Mouse (Mus musculus) frontal cortex, adult (tissue): Measurements from ENCODE around the gene Tmem170b.
A peak's percentile ranks its signal among the peaks of the same experiment; 100 is the strongest.

Experiments
- ATAC-seq: cut with Nextera tagmentation; 2 replicates; pipeline ENCODE4 v1.9.2; 2017; ENCODE audit warnings: mild to moderate bottlenecking, moderate library complexity, mixed read lengths; ENCODE audit not compliant: low TSS enrichment

The Tmem170b gene

DNA sequence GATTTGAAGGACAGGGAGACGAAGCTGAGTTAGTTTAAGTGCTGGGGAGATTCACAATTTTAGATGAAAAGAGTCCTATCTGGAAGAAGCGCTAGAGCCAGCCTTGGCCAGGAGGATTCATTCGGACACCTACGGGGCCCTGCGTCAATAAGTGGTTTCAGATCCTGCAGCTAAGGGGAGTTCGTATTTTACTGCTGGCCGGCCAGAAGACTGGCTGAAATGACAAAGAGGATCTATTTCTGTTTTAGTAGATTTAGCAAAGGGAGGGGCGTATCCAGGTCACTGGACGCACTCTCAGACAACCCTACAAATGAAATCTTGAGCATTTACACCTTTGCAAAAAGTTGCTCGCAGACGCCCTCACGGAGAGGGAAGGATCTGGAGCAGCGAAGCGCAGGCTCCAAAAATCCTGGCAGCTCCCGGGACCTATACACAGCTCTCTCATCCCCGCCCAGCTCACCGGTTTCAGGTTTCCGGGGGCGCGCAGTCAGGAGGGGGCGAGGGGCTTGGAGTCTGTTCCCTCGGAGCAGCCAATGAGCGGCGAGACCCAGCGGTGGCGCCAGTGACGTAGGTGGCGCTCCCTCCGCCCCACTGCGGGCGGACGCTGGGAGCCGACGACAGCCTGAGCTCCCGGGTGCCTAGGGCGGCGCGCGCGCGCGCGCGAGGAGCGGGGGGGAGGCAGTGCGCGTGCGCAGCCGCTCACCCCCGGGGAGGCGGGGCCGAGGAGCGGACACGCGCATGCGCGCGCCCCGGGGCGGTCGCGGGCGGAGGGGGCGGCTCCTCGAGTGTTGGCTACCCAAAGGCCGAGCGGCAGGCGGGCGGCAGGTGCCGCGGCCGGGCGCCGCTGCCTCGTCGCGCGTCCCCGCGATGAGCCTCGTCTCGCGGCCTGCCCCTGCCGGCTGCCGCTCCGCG, at the start of gene Tmem170b:
TSS of gene Tmem170b (plus strand) at position 809 of the 912 bp plus-strand sequence.
- ATAC-seq, result peak; percentile 95

DNA sequence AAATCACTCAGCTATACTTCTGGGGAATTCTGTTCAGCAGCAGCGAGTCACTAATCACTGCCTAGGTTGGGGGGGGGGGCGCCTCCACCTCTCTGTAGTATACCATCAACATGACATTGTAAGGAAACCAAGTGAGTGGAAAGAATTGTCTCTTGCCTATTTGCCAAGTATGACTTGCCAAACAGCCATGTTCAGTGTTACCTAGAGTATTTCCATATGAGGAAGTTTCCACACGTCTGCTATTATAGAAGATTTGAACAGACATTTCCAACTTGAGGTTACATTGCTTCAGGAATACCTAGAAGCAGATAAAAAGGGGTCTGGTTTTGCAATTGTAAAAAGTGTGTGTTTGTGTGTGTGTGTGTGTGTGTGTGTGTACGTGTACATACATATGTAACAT, 44.7 kb upstream of the Tmem170b start:
- no peak for ATAC-seq

DNA sequence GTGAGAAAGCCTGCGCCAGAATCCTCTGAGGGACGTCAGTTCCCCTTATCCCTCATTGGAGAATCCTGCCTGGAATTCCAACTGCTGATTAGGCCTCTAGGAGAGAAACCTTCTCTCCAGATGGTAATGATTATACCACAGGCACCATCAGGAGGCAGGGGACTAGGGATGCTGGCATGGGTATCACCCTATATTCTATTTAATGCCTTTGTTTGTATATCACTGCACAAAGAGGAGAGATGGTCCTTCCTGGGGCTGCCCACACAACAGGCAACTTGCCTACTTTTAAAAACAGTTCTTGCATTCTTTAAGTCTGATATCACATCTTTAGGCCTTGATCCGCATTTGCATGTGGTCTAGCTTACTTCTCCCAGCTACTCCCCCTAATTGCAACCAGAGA, 37.3 kb upstream of the Tmem170b start:
- no peak for ATAC-seq

- no peak for ATAC-seq
Observed at GRCm38 (mm10) chr13:41568926-41569325, 36.8 kb upstream of the Tmem170b start.

GRCm38 (mm10) chr13:41569776-41570175, 35.9 kb upstream of the Tmem170b start:
- no peak for ATAC-seq

GRCm38 (mm10) chr13:41571368-41572350, 34.0 kb upstream of the Tmem170b start:
- peak; percentile 92 for ATAC-seq

DNA sequence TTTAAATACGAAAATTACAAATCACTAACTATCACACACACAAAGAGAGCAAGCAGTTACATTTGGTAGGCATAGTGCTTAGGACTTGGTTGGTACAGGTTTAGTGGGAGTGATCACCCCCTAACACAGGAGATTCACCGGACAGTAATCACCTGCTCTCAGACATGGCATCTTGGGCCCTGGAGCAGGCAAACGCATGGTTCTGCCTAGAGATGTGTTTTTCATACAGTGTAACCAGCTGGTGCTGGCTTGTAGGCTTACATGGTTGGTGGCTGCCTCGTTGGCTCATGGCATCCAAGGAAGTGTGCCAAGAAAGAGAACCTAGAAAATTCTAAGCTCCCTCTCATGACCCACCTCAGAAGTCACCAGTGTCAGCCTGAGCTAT, 33.4 kb upstream of the Tmem170b start:
- ATAC-seq, result no peak

GRCm38 (mm10) chr13:41573126-41573846, 32.4 kb upstream of the Tmem170b start:
- no peak for ATAC-seq

- ATAC-seq, result no peak
Observed at GRCm38 (mm10) chr13:41581058-41581457, 24.6 kb upstream of the Tmem170b start.

GRCm38 (mm10) chr13:41583666-41584357, 21.9 kb upstream of the Tmem170b start:
- peak; percentile 38; the same call in 1 of the 2 replicates for ATAC-seq

DNA sequence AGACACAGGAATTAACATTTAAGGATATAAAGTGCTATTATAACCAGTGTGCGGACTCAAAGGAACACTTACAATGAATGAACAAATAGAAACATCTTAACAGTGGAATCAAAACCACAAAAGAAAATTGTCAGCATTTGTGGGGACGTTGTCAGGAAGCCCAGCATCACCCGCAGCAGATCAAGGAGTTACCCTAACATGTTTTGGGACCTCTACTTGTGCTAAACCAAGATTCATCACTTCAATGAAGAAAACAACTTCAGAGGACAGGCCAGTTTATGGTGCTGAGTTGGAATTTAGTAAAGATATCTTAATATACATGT, 21.4 kb upstream of the Tmem170b start:
- no peak for ATAC-seq

- ATAC-seq, result no peak
Observed at GRCm38 (mm10) chr13:41584896-41585295, 20.8 kb upstream of the Tmem170b start.

GRCm38 (mm10) chr13:41596678-41597077, 9.0 kb upstream of the Tmem170b start:
- no peak for ATAC-seq

- no peak for ATAC-seq
Observed at GRCm38 (mm10) chr13:41599977-41600376, 5.7 kb upstream of the Tmem170b start.

- no peak for ATAC-seq
Observed at GRCm38 (mm10) chr13:41601056-41601455, 4.7 kb upstream of the Tmem170b start.

GRCm38 (mm10) chr13:41603921-41604466, 1.7 kb upstream of the Tmem170b start:
- ATAC-seq, result no peak

DNA sequence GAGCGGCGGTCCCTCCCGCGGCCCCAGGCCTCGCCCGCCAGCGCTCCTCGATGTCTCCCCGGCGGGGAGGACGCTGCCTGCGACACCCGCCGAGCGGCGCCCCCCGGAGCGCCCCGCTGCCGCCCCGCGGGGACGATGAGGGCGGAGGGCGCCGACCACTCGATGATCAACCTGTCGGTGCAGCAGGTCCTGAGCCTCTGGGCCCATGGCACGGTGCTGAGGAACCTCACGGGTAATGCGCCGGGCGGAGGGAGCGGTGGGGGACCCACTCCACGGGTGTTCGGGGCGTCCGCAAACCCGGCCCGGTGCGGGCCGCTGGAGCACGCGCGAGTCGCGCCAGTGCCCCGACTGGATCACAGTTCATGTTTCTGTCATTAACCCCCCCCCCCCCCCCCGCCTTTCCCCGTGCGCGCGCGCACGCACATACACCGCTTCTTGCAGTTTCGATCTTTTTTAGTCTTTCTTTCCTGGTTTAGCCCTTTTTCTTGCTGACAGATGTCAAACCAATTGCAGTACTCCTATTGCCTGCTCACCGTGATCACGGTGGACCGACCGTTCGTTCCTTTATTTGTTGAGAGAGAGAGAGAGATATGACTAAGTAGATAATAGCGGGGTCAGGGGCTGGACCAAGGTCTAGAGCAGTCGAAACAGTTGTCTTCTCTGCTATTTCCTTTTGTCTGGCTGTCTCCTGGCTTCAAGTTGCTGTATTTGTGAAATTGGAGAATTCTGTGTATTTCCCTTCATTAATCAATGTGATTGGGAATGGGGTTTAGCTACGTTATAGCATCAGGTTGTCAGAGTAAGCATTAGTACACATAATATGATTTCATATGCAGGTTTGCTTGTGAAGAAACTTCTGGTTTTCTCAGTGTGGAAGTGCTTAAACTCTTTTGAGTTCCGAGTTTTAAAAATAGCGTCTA, 634 bp downstream of the Tmem170b start:
- ATAC-seq, result peak; percentile 13

GRCm38 (mm10) chr13:41607589-41607988, 1.9 kb downstream of the Tmem170b start:
- no peak for ATAC-seq

- no peak for ATAC-seq
Observed at GRCm38 (mm10) chr13:41608559-41608958, 2.9 kb downstream of the Tmem170b start.

- no peak for ATAC-seq
Observed at GRCm38 (mm10) chr13:41611046-41611445, 5.3 kb downstream of the Tmem170b start.
